ENCODE assay signal across 25 mouse cellular contexts in the genomic region with DNA sequence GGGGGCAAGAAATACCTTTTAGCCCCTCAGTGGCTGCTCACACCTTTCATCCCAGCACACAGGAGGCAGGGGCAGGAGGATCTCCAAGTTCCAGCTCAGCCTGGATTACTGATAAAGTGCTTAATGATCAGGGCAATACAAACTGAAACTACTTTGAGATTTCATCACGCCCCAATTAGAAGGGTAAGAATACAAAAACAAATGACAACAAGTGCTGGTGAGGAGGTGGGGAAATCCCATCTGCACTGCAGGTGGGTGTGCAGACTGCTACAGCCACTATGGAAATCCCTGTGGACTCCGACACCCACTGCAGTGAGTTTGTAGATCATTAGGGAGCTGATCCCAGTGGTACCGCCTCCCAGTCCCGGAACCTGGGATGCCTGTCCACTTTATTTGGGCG. TPM values are rescaled to one million over a fixed set of nuclear protein-coding genes. Genes with fewer than 3 reads are reported as not detected.
DNase-seq lines count a peak whose midpoint lies in the region; TF ChIP-seq lines count a peak whose summit lies in the region.
"Had no signal": no experiment of that assay in that cellular context is flagged by ENCODE, and none has a peak within 500 bp of the region (broad histone marks: within the 10 kb centered on the region; RNA-seq: fewer than 3 reads in every experiment).

No protein-coding gene starts in this region.

- TF ChIP-seq CTCF in CH12.LX (conservative IDR thresholded peaks at IDR 0.05 in 1 of 2, IDR thresholded peaks at IDR 0.05 in 1 of 2; ENCODE audit: low read depth in 2 of 2, low read length in 2 of 2): no peak

- no peak overlapping the region for H3K4me3 ChIP-seq in CH12.LX (replicated peaks in 1 of 3; ENCODE audit: low read depth in 2 of 3, low read length in 2 of 3, poor library complexity in 1 of 3)
- H3K4me3 ChIP-seq: embryonic facial prominence, embryonic 10.5 days; embryonic facial prominence, embryonic 12.5 days; forebrain, embryonic 13.5 days; forebrain, embryonic 15.5 days had no signal

- no peaks in the 10 kb centered on the region for H3K27me3 ChIP-seq in CH12.LX (replicated peaks)
- H3K27me3 ChIP-seq: embryonic facial prominence, embryonic 12.5 days; forebrain, embryonic 13.5 days; forebrain, embryonic 15.5 days had no signal

- dilution Hi-C loops in CH12.LX (cut with MboI; ENCODE audit: extremely low pct_ligation_motif_present, extremely low pct_unique_long_range_greater_than_20kb, low sequenced_read_pairs): no loop called here

- H3K27ac ChIP-seq in CH12.LX (ENCODE audit: insufficient read depth, low read depth): no peak overlapping the region
- H3K27ac ChIP-seq: embryonic facial prominence, embryonic 10.5 days; embryonic facial prominence, embryonic 12.5 days; forebrain, embryonic 13.5 days; forebrain, embryonic 15.5 days had no signal

- peaks cover 4% of the 10 kb centered on the region for H3K9me3 ChIP-seq in CH12.LX (replicated peaks; ENCODE audit: low read length)
- H3K9me3 ChIP-seq: embryonic facial prominence, embryonic 10.5 days; embryonic facial prominence, embryonic 12.5 days; forebrain, embryonic 13.5 days; forebrain, embryonic 15.5 days had no signal

- no peaks in the 10 kb centered on the region; the same call in 1 of the 2 replicates for H3K79me2 ChIP-seq in CH12.LX (replicated peaks; ENCODE audit: control insufficient read depth, extremely low read depth, insufficient read depth, poor library complexity, severe bottlenecking)

- H3K4me2 ChIP-seq in CH12.LX (ENCODE audit: insufficient read depth, low read depth, poor library complexity, severe bottlenecking): no peak overlapping the region
- H3K4me2 ChIP-seq: embryonic facial prominence, embryonic 12.5 days; forebrain, embryonic 13.5 days; forebrain, embryonic 15.5 days had no signal

- no peak overlapping the region; the same call in 1 of the 2 replicates for H3K9ac ChIP-seq in CH12.LX (ENCODE audit: insufficient read depth, low read depth)
- H3K9ac ChIP-seq: embryonic facial prominence, embryonic 12.5 days; forebrain, embryonic 13.5 days; forebrain, embryonic 15.5 days; forebrain, postnatal 0 days had no signal

- no peak for TF ChIP-seq RAD21 in CH12.LX (IDR thresholded peaks at IDR 0.05; ENCODE audit: low read depth, low read length)

- H3K36me3 ChIP-seq in CH12.LX (replicated peaks in 1 of 2; ENCODE audit: control insufficient read depth in 1 of 2, insufficient read depth in 1 of 2, low read length in 1 of 2): peaks cover 10 to 47% of the 10 kb centered on the region in 2 experiments

- DNase-seq in A20 (ENCODE audit: low read depth, low spot score) (peak; percentile 55), CH12.LX (ENCODE audit: extremely low read depth) (peak; percentile 42)
- DNase-seq in CD4-positive, CD25-positive, alpha-beta regulatory T cell, adult 2 months (ENCODE audit: low read depth, low spot score): peak; percentile 71
- peak; percentile 78 for DNase-seq in induced T-regulatory cell, adult 2 months (ENCODE audit: low read depth)
- no peak for DNase-seq in gastrocnemius, adult 8-10 months (ENCODE audit: low spot score in 2 of 2)
- no peak for DNase-seq in layer of hippocampus, adult 9-11 months
- no peak for DNase-seq in cerebellum, postnatal 25 days
- no peak for DNase-seq in adrenal gland, postnatal 36 days
- DNase-seq: adrenal gland, adult 8-10 months; adrenal gland, postnatal 14 days; cerebellum, adult 11 months; cerebellum, adult 18-20 months; cerebellum, adult 8-10 months; cerebellum, adult 9-11 months; cerebellum, postnatal 14 days; forebrain, postnatal 0 days had no signal

- TF ChIP-seq EP300 in CH12.LX (IDR thresholded peaks at IDR 0.05; ENCODE audit: low read length): no peak; the same call in 1 of the 2 replicates

- peaks cover 4 to 24% of the 10 kb centered on the region in 2 experiments; a peak in 2 of 4 replicates for H3K4me1 ChIP-seq in CH12.LX (ENCODE audit: control insufficient read depth in 1 of 2, insufficient read depth in 2 of 2)
- H3K4me1 ChIP-seq: forebrain, embryonic 15.5 days had no signal

- in situ Hi-C loops in CH12.LX (cut with MboI; ENCODE audit: low pct_ligation_motif_present, low pct_unique_long_range_greater_than_20kb, low sequenced_read_pairs): no loop called here

- TF ChIP-seq POLR2A in CH12.LX (IDR thresholded peaks at IDR 0.05; ENCODE audit: low read depth, low read length): no peak

TF ChIP-seq in CH12.LX, 34 proteins besides CTCF, POLR2A, EP300 and RAD21:
- no peak for TF ChIP-seq MYC (IDR thresholded peaks at IDR 0.05; ENCODE audit: low read depth, low read length)
- TF ChIP-seq SMC3 (IDR thresholded peaks at IDR 0.05; ENCODE audit: low read depth, low read length): no peak
- TF ChIP-seq GABPA (IDR thresholded peaks at IDR 0.05; ENCODE audit: insufficient replicate concordance, low read depth, low read length): no peak
- no peak for TF ChIP-seq MAX (IDR thresholded peaks at IDR 0.05; ENCODE audit: low read length)
- TF ChIP-seq ZKSCAN1 (IDR thresholded peaks at IDR 0.05; ENCODE audit: borderline replicate concordance, low read depth, low read length): no peak
- TF ChIP-seq E2F4 (IDR thresholded peaks at IDR 0.05; ENCODE audit: insufficient replicate concordance, low read depth, low read length): no peak
- TF ChIP-seq ZNF384 (IDR thresholded peaks at IDR 0.05; ENCODE audit: low read depth, low read length): no peak
- no peak for TF ChIP-seq IRF4 (IDR thresholded peaks at IDR 0.05; ENCODE audit: low read depth, low read length)

RNA-seq across cellular contexts. Expression of gene Gm20379, which starts 1.5 kb away (rescaled TPM):
- total RNA-seq in CH12.LX (2012; rRNA removed) (not detected in 2 replicates), CH12.LX (2014; rRNA removed) (not detected in 2 replicates)
- 7.4 and 11.7 TPM in 2 replicates for polyA plus RNA-seq in CH12.LX (2012; ENCODE audit: insufficient read length, low read depth)
- total RNA-seq in gastrocnemius, adult 8-10 months (2022): not detected
- not detected for total RNA-seq in adrenal gland, postnatal 36 days (2021)
- total RNA-seq: adrenal gland, adult 18-20 months; adrenal gland, adult 8-10 months; adrenal gland, postnatal 14 days; adrenal gland, postnatal 4 days; forebrain, postnatal 0 days; MEL had no signal
- polyA plus RNA-seq: brain, embryonic 14.5 days; cortical plate, adult 2 months had no signal

RNA-seq across cellular contexts. Expression of gene Dhfr, which starts 50.2 kb away (rescaled TPM):
- total RNA-seq in CH12.LX (2012; rRNA removed) (13.6 and 19.6 TPM in 2 replicates), CH12.LX (2014; rRNA removed) (47.0 and 52.0 TPM in 2 replicates)
- polyA plus RNA-seq in CH12.LX (2012; ENCODE audit: insufficient read length, low read depth): 23.8 and 24.1 TPM in 2 replicates
- under 1 TPM; 0.56 to 0.99 (median 0.70) TPM for total RNA-seq in gastrocnemius, adult 8-10 months (2022)
- total RNA-seq in adrenal gland, postnatal 36 days (2021): 1 to 10 TPM; 2.5 to 4.1 TPM

RNA-seq across cellular contexts. Expression of gene Msh3, which starts 50.5 kb away (rescaled TPM):
- total RNA-seq in CH12.LX (2012; rRNA removed) (13.7 and 15.4 TPM in 2 replicates), CH12.LX (2014; rRNA removed) (26.9 and 27.0 TPM in 2 replicates)
- polyA plus RNA-seq in CH12.LX (2012; ENCODE audit: insufficient read length, low read depth): 18.3 and 21.3 TPM in 2 replicates
- total RNA-seq in gastrocnemius, adult 8-10 months (2022): 1 to 10 TPM; 8.3 to 9.6 (median 9.1) TPM
- total RNA-seq in adrenal gland, postnatal 36 days (2021): 10 to 100 TPM; 15.7 to 26.2 TPM

Comparison
In these comparisons a context has a peak if more than half of its experiments do, and no peak if none do; other contexts are left out.
1. DNase-seq: peak in A20 (single experiment), CD4-positive, CD25-positive, alpha-beta regulatory T cell, adult 2 months (single experiment), CH12.LX (single experiment) and induced T-regulatory cell, adult 2 months (single experiment); none in gastrocnemius, adult 8-10 months (0 of 2), layer of hippocampus, adult 9-11 months (single experiment), cerebellum, postnatal 25 days (0 of 2) and adrenal gland, postnatal 36 days (0 of 2).